Comparison of ENCODE assay signal across 7 mouse cellular contexts in genomic region chr6:125230571-125230970, GRCm38 (mm10). TPM values are rescaled to one million over a fixed set of nuclear protein-coding genes. Genes with fewer than 3 reads are reported as not detected.
DNase-seq lines count a peak whose midpoint lies in the region; ATAC-seq and TF ChIP-seq lines count a peak whose summit lies in the region.

No protein-coding gene starts in this region.

- peak overlapping the region; percentile 82; the same call in 1 of the 2 replicates for H3K4me2 ChIP-seq in kidney, postnatal 0 days (ENCODE audit: low read length)
- peak overlapping the region; percentile 77; the same call in 1 of the 2 replicates for H3K4me2 ChIP-seq in forebrain, embryonic 13.5 days
- peak overlapping the region; percentile 92 for H3K4me2 ChIP-seq in liver, embryonic 13.5 days
- peak overlapping the region; percentile 98 for H3K4me2 ChIP-seq in stomach, embryonic 16.5 days (ENCODE audit: low read depth, low read length)

- H3K4me1 ChIP-seq in kidney, postnatal 0 days (replicated peaks; ENCODE audit: insufficient read depth, low read length) = 0 out of 2 replicates have a peak, but pooled peaks cover 5% of the 10 kb centered on the region
- H3K4me1 ChIP-seq in kidney, adult 2 months (ENCODE audit: control insufficient read depth, insufficient read depth, low read length) = peaks cover 4% of the 10 kb centered on the region; the same call in 1 of the 2 replicates
- H3K4me1 ChIP-seq in forebrain, embryonic 13.5 days = peaks cover 17% of the 10 kb centered on the region
- peaks cover 36% of the 10 kb centered on the region for H3K4me1 ChIP-seq in liver, embryonic 13.5 days (replicated peaks)
- H3K4me1 ChIP-seq in stomach, embryonic 16.5 days (ENCODE audit: control insufficient read depth, insufficient read depth, low read length) = peaks cover 19% of the 10 kb centered on the region; the same call in 1 of the 2 replicates

- no peak overlapping the region for H3K4me3 ChIP-seq in kidney, postnatal 0 days (replicated peaks; ENCODE audit: low read depth, low read length)
- H3K4me3 ChIP-seq in kidney, adult 2 months (ENCODE audit: insufficient read depth, low read depth, low read length) = no peak overlapping the region
- H3K4me3 ChIP-seq in forebrain, embryonic 13.5 days = no peak overlapping the region
- peak overlapping the region; percentile 76 for H3K4me3 ChIP-seq in liver, embryonic 13.5 days (replicated peaks)
- H3K4me3 ChIP-seq in stomach, embryonic 16.5 days (replicated peaks; ENCODE audit: low read length) = no peak overlapping the region

- TF ChIP-seq CTCF in kidney, postnatal 0 days (IDR thresholded peaks at IDR 0.05; ENCODE audit: low read depth) = no peak
- TF ChIP-seq CTCF in kidney, adult 2 months (conservative IDR thresholded peaks at IDR 0.05; ENCODE audit: insufficient read depth, insufficient read length, low read depth, low read length) = no peak

- no peak overlapping the region for H3K9ac ChIP-seq in kidney, postnatal 0 days (ENCODE audit: low read depth, low read length)
- H3K9ac ChIP-seq in forebrain, embryonic 13.5 days = peak overlapping the region; percentile 34; the same call in 1 of the 2 replicates
- peak overlapping the region; percentile 20; the same call in 1 of the 2 replicates for H3K9ac ChIP-seq in liver, embryonic 13.5 days
- no peak overlapping the region for H3K9ac ChIP-seq in stomach, embryonic 16.5 days (ENCODE audit: low read length)

- ATAC-seq in kidney, postnatal 0 days (replicated peaks; ENCODE audit: low FRiP score, low read depth) = no peak
- 0 out of 2 replicates have a peak, but pooled peaks have one; percentile 7 for ATAC-seq in forebrain, embryonic 13.5 days
- no peak for ATAC-seq in liver, embryonic 13.5 days (ENCODE audit: low read depth)
- ATAC-seq in stomach, embryonic 16.5 days (ENCODE audit: insufficient read depth, low FRiP score) = no peak

- TF ChIP-seq POLR2A in kidney, adult 2 months (IDR thresholded peaks at IDR 0.05; ENCODE audit: low read depth, low read length) = no peak

- 55% methylated on average over 9 of the region's 9 CpGs for WGBS in kidney, postnatal 0 days
- WGBS in kidney, adult 2 months = 68% methylated on average over 9 of the region's 9 CpGs
- 62% methylated on average over 9 of the region's 9 CpGs for WGBS in forebrain, embryonic 13.5 days
- WGBS in liver, embryonic 13.5 days (ENCODE audit: insufficient replicate concordance) = 58% methylated on average over 9 of the region's 9 CpGs
- 63% methylated on average over 9 of the region's 9 CpGs for WGBS in stomach, embryonic 16.5 days

- no peak for DNase-seq in kidney, postnatal 0 days (ENCODE audit: low spot score)
- DNase-seq in kidney, adult 2 months = no peak
- no peak for DNase-seq in liver, embryonic 13.5 days
- no peak for DNase-seq in cerebellum, postnatal 36 days
- no peak for DNase-seq in right cerebral cortex, postnatal 10 days (ENCODE audit: low spot score in 2 of 2)

- H3K27me3 ChIP-seq in kidney, postnatal 0 days (ENCODE audit: insufficient read depth, low read length) = no peaks in the 10 kb centered on the region
- no peaks in the 10 kb centered on the region for H3K27me3 ChIP-seq in kidney, adult 2 months (replicated peaks; ENCODE audit: control insufficient read depth, insufficient read depth, low read length)
- H3K27me3 ChIP-seq in forebrain, embryonic 13.5 days = no peaks in the 10 kb centered on the region
- no peaks in the 10 kb centered on the region for H3K27me3 ChIP-seq in liver, embryonic 13.5 days
- H3K27me3 ChIP-seq in stomach, embryonic 16.5 days (ENCODE audit: control insufficient read depth, insufficient read depth, low read length) = no peaks in the 10 kb centered on the region

- H3K27ac ChIP-seq in kidney, postnatal 0 days = no peak overlapping the region
- H3K27ac ChIP-seq in kidney, adult 2 months (ENCODE audit: insufficient read depth, low read depth, low read length) = no peak overlapping the region
- H3K27ac ChIP-seq in forebrain, embryonic 13.5 days = no peak overlapping the region
- H3K27ac ChIP-seq in liver, embryonic 13.5 days = peak overlapping the region; percentile 90; the same call in 1 of the 2 replicates
- no peak overlapping the region for H3K27ac ChIP-seq in stomach, embryonic 16.5 days (ENCODE audit: low read length)

- no peaks in the 10 kb centered on the region for H3K9me3 ChIP-seq in kidney, postnatal 0 days (replicated peaks; ENCODE audit: low read length)
- H3K9me3 ChIP-seq in forebrain, embryonic 13.5 days (replicated peaks) = no peaks in the 10 kb centered on the region
- H3K9me3 ChIP-seq in liver, embryonic 13.5 days (replicated peaks) = no peaks in the 10 kb centered on the region
- H3K9me3 ChIP-seq in stomach, embryonic 16.5 days (replicated peaks; ENCODE audit: control insufficient read depth, low read length) = no peaks in the 10 kb centered on the region

- no peaks in the 10 kb centered on the region for H3K36me3 ChIP-seq in kidney, postnatal 0 days (ENCODE audit: insufficient read depth, low read length)
- H3K36me3 ChIP-seq in kidney, adult 2 months (ENCODE audit: control insufficient read depth, insufficient read depth, low read length) = no peaks in the 10 kb centered on the region
- H3K36me3 ChIP-seq in forebrain, embryonic 13.5 days (ENCODE audit: poor library complexity, severe bottlenecking) = no peaks in the 10 kb centered on the region
- H3K36me3 ChIP-seq in liver, embryonic 13.5 days = peaks cover 5% of the 10 kb centered on the region; the same call in 1 of the 2 replicates
- H3K36me3 ChIP-seq in stomach, embryonic 16.5 days (ENCODE audit: control insufficient read depth, insufficient read depth, low read length) = no peaks in the 10 kb centered on the region

RNA-seq across cellular contexts. Expression of gene Tapbpl, which starts 1.1 kb away (rescaled TPM):
- 6.3 and 7.2 TPM in 2 replicates for polyA plus RNA-seq in kidney, postnatal 0 days (2015; fragmentation: Nextera tagmentation; extraction: Ambion mirVana)
- polyA plus RNA-seq in kidney, adult 2 months (2012; rRNA removed) = 16.0 and 16.4 TPM in 2 replicates
- polyA plus RNA-seq in forebrain, embryonic 13.5 days (2015; fragmentation: Nextera tagmentation; extraction: Ambion mirVana) = 2.2 and 3.1 TPM in 2 replicates
- 5.2 TPM in 2 replicates for polyA plus RNA-seq in liver, embryonic 13.5 days (2015; fragmentation: Nextera tagmentation; extraction: Ambion mirVana)
- 9.0 and 9.6 TPM in 2 replicates for polyA plus RNA-seq in stomach, embryonic 16.5 days (2015; fragmentation: Nextera tagmentation; extraction: Ambion mirVana)

RNA-seq across cellular contexts. Expression of gene Cd27, which starts 6.2 kb away (rescaled TPM):
- 0.93 and 1.2 TPM in 2 replicates for polyA plus RNA-seq in kidney, postnatal 0 days (2015; fragmentation: Nextera tagmentation; extraction: Ambion mirVana)
- 0.64 and 7.0 TPM in 2 replicates for polyA plus RNA-seq in kidney, adult 2 months (2012; rRNA removed)
- 1.5 and 2.0 TPM in 2 replicates for polyA plus RNA-seq in forebrain, embryonic 13.5 days (2015; fragmentation: Nextera tagmentation; extraction: Ambion mirVana)
- polyA plus RNA-seq in liver, embryonic 13.5 days (2015; fragmentation: Nextera tagmentation; extraction: Ambion mirVana) = 1.6 and 2.1 TPM in 2 replicates
- polyA plus RNA-seq in stomach, embryonic 16.5 days (2015; fragmentation: Nextera tagmentation; extraction: Ambion mirVana) = 2.5 and 2.7 TPM in 2 replicates

RNA-seq across cellular contexts. Expression of gene Vamp1, which starts 15.2 kb away (rescaled TPM):
- 4.0 and 4.4 TPM in 2 replicates for polyA plus RNA-seq in kidney, postnatal 0 days (2015; fragmentation: Nextera tagmentation; extraction: Ambion mirVana)
- polyA plus RNA-seq in kidney, adult 2 months (2012; rRNA removed) = 19.1 and 19.8 TPM in 2 replicates
- polyA plus RNA-seq in forebrain, embryonic 13.5 days (2015; fragmentation: Nextera tagmentation; extraction: Ambion mirVana) = 5.4 and 6.3 TPM in 2 replicates
- polyA plus RNA-seq in liver, embryonic 13.5 days (2015; fragmentation: Nextera tagmentation; extraction: Ambion mirVana) = 1.6 and 2.1 TPM in 2 replicates
- 6.9 and 7.4 TPM in 2 replicates for polyA plus RNA-seq in stomach, embryonic 16.5 days (2015; fragmentation: Nextera tagmentation; extraction: Ambion mirVana)

RNA-seq across cellular contexts. Expression of gene Mrpl51, which starts 39.0 kb away (rescaled TPM):
- polyA plus RNA-seq in kidney, postnatal 0 days (2015; fragmentation: Nextera tagmentation; extraction: Ambion mirVana) = 275 and 288 TPM in 2 replicates
- polyA plus RNA-seq in kidney, adult 2 months (2012; rRNA removed) = 102 and 110 TPM in 2 replicates
- polyA plus RNA-seq in forebrain, embryonic 13.5 days (2015; fragmentation: Nextera tagmentation; extraction: Ambion mirVana) = 193 and 202 TPM in 2 replicates
- 217 and 225 TPM in 2 replicates for polyA plus RNA-seq in liver, embryonic 13.5 days (2015; fragmentation: Nextera tagmentation; extraction: Ambion mirVana)
- 212 and 232 TPM in 2 replicates for polyA plus RNA-seq in stomach, embryonic 16.5 days (2015; fragmentation: Nextera tagmentation; extraction: Ambion mirVana)

RNA-seq across cellular contexts. Expression of gene Ncapd2, which starts 39.1 kb away (rescaled TPM):
- 43.8 and 48.0 TPM in 2 replicates for polyA plus RNA-seq in kidney, postnatal 0 days (2015; fragmentation: Nextera tagmentation; extraction: Ambion mirVana)
- polyA plus RNA-seq in kidney, adult 2 months (2012; rRNA removed) = 15.6 and 18.7 TPM in 2 replicates
- 146 and 153 TPM in 2 replicates for polyA plus RNA-seq in forebrain, embryonic 13.5 days (2015; fragmentation: Nextera tagmentation; extraction: Ambion mirVana)
- 94.5 and 101 TPM in 2 replicates for polyA plus RNA-seq in liver, embryonic 13.5 days (2015; fragmentation: Nextera tagmentation; extraction: Ambion mirVana)
- 90.3 and 102 TPM in 2 replicates for polyA plus RNA-seq in stomach, embryonic 16.5 days (2015; fragmentation: Nextera tagmentation; extraction: Ambion mirVana)

Comparison
In these comparisons a context has a peak if more than half of its experiments do, and no peak if none do; other contexts are left out.
1. H3K9ac ChIP-seq: peak in forebrain, embryonic 13.5 days (single experiment) and liver, embryonic 13.5 days (single experiment); none in kidney, postnatal 0 days (single experiment) and stomach, embryonic 16.5 days (single experiment).
2. Peak in every context shown above with its lines, with median percentiles within 50 percentile points of each other: H3K4me2 ChIP-seq.